Mouse (Mus musculus): ENCODE results near the gene Esr1. TPM values are rescaled to one million over a fixed set of nuclear protein-coding genes. Genes with fewer than 3 reads are reported as not detected.

The Esr1 gene
- polyA plus RNA-seq, 1 experiment from 2014 or later: 0.25 TPM

GRCm38 (mm10) chr10:4893475-4893874 is 282.1 kb downstream of the Esr1 start:
- WGBS: 52% methylated on average over 1 of the region's 1 CpGs

GRCm38 (mm10) chr10:4897789-4898188 is 286.4 kb downstream of the Esr1 start:
- WGBS: 72% methylated on average over 4 of the region's 4 CpGs
- Histone ChIP-seq H3K9ac (replicated peaks) (no peak overlapping the region), H3K4me2 (replicated peaks) (no peak overlapping the region), H3K4me1 (no peaks in the 10 kb centered on the region), H3K27me3 (no peaks in the 10 kb centered on the region), H3K9me3 (no peaks in the 10 kb centered on the region), H3K27ac (replicated peaks) (no peak overlapping the region), H3K4me3 (no peak overlapping the region), H3K36me3 (no peaks in the 10 kb centered on the region)
- ATAC-seq (replicated peaks): no peak

More at GRCm38 (mm10) chr10:4893475-4893874, 282.1 kb downstream of the Esr1 start:
- Histone ChIP-seq H3K4me1 (no peaks in the 10 kb centered on the region), H3K36me3 (no peaks in the 10 kb centered on the region), H3K27me3 (no peaks in the 10 kb centered on the region), H3K27ac (replicated peaks) (no peak overlapping the region), H3K9me3 (no peaks in the 10 kb centered on the region), H3K4me2 (replicated peaks) (no peak overlapping the region), H3K4me3 (no peak overlapping the region), H3K9ac (replicated peaks) (no peak overlapping the region)
- ATAC-seq (replicated peaks): 0 out of 2 replicates have a peak, but pooled peaks have one; percentile 41

GRCm38 (mm10) chr10:4900324-4900723 is 288.9 kb downstream of the Esr1 start:
- Histone ChIP-seq H3K4me2 (replicated peaks) (no peak overlapping the region), H3K9ac (replicated peaks) (no peak overlapping the region), H3K27me3 (no peaks in the 10 kb centered on the region), H3K9me3 (no peaks in the 10 kb centered on the region), H3K4me1 (no peaks in the 10 kb centered on the region), H3K4me3 (no peak overlapping the region), H3K36me3 (no peaks in the 10 kb centered on the region), H3K27ac (replicated peaks) (no peak overlapping the region)
- ATAC-seq (replicated peaks): no peak
- 91% methylated on average over 7 of the region's 7 CpGs for WGBS

DNA sequence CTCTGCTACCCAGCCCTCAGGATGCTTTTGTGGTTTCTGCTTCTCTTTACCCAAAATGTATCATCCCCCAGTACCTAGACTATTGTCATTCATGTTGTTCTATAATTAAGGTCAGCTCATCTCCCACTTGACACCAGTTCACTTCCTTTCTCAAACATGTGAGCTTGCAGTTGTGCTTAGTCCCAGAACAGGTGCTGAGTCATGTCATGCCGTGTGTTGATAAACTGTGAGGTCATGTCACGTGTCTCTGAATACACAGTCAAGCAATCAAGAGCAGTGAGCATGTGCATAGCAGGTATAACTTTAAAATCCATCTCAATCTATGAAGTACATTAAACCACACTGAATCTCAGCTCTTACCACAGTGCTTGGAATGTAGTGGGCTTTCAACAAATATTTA is 297.9 kb downstream of the Esr1 start:
- 93% methylated on average over 2 of the region's 2 CpGs for WGBS

DNA sequence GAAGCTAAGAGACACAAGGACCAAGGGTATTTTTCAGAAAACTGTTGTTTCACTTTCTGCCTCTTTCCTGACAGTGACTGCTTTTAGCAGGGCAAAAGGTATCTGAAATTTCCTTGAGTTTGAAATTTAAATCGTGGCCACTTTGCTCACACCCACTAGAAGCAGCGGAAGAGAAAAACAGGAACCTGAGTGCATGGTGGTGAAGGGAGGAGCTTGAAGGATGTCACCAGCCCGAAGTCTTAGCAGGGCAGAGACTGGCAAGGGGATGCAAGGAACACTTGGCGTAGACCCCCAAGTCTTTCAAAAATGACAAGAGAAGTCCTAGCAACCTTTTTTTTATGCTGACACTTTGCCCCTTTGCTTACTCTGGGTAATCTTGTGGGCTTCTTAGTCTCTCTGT is 299.1 kb downstream of the Esr1 start:
- no peak for ATAC-seq (replicated peaks)
- WGBS: 90% methylated on average over 4 of the region's 4 CpGs
- Histone ChIP-seq H3K4me2 (replicated peaks) (no peak overlapping the region), H3K4me1 (no peaks in the 10 kb centered on the region), H3K4me3 (no peak overlapping the region), H3K9ac (replicated peaks) (no peak overlapping the region), H3K27ac (replicated peaks) (no peak overlapping the region), H3K9me3 (no peaks in the 10 kb centered on the region), H3K27me3 (no peaks in the 10 kb centered on the region), H3K36me3 (no peaks in the 10 kb centered on the region)

More for the DNA sequence above, 297.9 kb downstream of the Esr1 start:
- Histone ChIP-seq H3K27ac (replicated peaks) (no peak overlapping the region), H3K36me3 (no peaks in the 10 kb centered on the region), H3K4me1 (no peaks in the 10 kb centered on the region), H3K9me3 (no peaks in the 10 kb centered on the region), H3K4me2 (replicated peaks) (no peak overlapping the region), H3K9ac (replicated peaks) (no peak overlapping the region), H3K27me3 (no peaks in the 10 kb centered on the region), H3K4me3 (no peak overlapping the region)
- ATAC-seq (replicated peaks): no peak

GRCm38 (mm10) chr10:4919046-4919445 is 307.7 kb downstream of the Esr1 start:
- no peak overlapping the region for H3K27ac ChIP-seq (replicated peaks)
- no peaks in the 10 kb centered on the region for H3K4me1 ChIP-seq
- H3K9me3 ChIP-seq: no peaks in the 10 kb centered on the region
- no peak for ATAC-seq (replicated peaks)
- H3K9ac ChIP-seq (replicated peaks): no peak overlapping the region
- H3K36me3 ChIP-seq: no peaks in the 10 kb centered on the region
- H3K4me3 ChIP-seq: no peak overlapping the region
- H3K27me3 ChIP-seq: no peaks in the 10 kb centered on the region
- no peak overlapping the region for H3K4me2 ChIP-seq (replicated peaks)
- 92% methylated on average over 4 of the region's 4 CpGs for WGBS

DNA sequence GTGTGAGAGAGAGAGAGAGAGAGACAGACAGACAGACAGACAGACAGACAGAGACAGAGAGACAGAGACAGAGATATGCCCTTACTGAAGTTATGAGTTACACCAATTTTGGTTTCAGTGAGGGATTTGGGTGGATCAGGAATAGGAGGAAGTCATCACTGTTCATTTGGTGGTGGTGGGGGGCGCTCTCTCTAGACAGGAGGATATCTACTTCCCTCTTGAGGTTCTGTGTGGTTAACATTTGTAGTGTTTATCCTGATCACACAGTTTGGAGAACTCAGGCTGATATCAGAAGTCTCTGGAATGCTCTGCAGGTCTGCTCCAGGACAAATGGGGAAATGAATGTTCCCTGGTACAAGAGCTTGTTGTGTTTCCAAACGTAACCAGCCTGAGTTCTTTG is 312.2 kb downstream of the Esr1 start:
- H3K27ac ChIP-seq (replicated peaks): no peak overlapping the region
- H3K36me3 ChIP-seq: no peaks in the 10 kb centered on the region
- ATAC-seq (replicated peaks): no peak
- H3K9ac ChIP-seq (replicated peaks): no peak overlapping the region
- no peaks in the 10 kb centered on the region for H3K27me3 ChIP-seq
- 68% methylated on average over 2 of the region's 2 CpGs for WGBS
- no peak overlapping the region for H3K4me2 ChIP-seq (replicated peaks)
- H3K9me3 ChIP-seq: no peaks in the 10 kb centered on the region
- no peaks in the 10 kb centered on the region for H3K4me1 ChIP-seq
- H3K4me3 ChIP-seq: no peak overlapping the region

GRCm38 (mm10) chr10:4924391-4924790 is 313.0 kb downstream of the Esr1 start:
- no peaks in the 10 kb centered on the region for H3K9me3 ChIP-seq
- peak; percentile 71; the same call in 1 of the 2 replicates for ATAC-seq (replicated peaks)
- H3K27ac ChIP-seq (replicated peaks): no peak overlapping the region
- no peaks in the 10 kb centered on the region for H3K36me3 ChIP-seq
- H3K27me3 ChIP-seq: no peaks in the 10 kb centered on the region
- no peak overlapping the region for H3K4me2 ChIP-seq (replicated peaks)
- no peak overlapping the region for H3K4me3 ChIP-seq
- no peak overlapping the region for H3K9ac ChIP-seq (replicated peaks)
- H3K4me1 ChIP-seq: no peaks in the 10 kb centered on the region
- 72% methylated on average over 2 of the region's 2 CpGs for WGBS

DNA sequence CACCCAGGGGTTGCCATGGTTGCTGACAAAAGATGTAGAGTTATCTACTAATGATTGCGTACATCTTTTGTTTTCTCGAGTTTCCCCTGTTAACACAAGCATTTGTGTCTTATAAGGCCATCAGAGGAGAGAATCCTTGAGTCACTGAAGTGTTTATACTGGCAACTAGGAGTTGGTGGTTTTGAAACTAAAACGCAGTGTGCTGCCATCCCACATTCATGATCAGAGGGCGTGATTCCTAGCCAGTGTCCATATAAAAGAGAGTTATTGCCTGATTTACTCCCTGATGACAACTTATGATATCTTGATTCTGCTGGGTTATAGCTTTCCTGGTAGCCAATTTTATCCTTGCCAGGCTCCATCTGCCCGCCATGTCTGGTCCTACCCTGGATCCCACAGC is 331.8 kb downstream of the Esr1 start:
- 80% methylated on average over 5 of the region's 5 CpGs for WGBS
- Histone ChIP-seq H3K4me3 (no peak overlapping the region), H3K4me1 (no peaks in the 10 kb centered on the region), H3K27ac (replicated peaks) (no peak overlapping the region), H3K36me3 (no peaks in the 10 kb centered on the region), H3K4me2 (replicated peaks) (no peak overlapping the region), H3K9me3 (no peaks in the 10 kb centered on the region), H3K9ac (replicated peaks) (no peak overlapping the region), H3K27me3 (no peaks in the 10 kb centered on the region)
- no peak for ATAC-seq (replicated peaks)

GRCm38 (mm10) chr10:4944725-4945124 is 333.3 kb downstream of the Esr1 start:
- 70% methylated on average over 2 of the region's 2 CpGs for WGBS
- Histone ChIP-seq H3K36me3 (no peaks in the 10 kb centered on the region), H3K4me1 (no peaks in the 10 kb centered on the region), H3K27ac (replicated peaks) (no peak overlapping the region), H3K4me2 (replicated peaks) (no peak overlapping the region), H3K4me3 (no peak overlapping the region), H3K9me3 (no peaks in the 10 kb centered on the region), H3K9ac (replicated peaks) (no peak overlapping the region), H3K27me3 (no peaks in the 10 kb centered on the region)
- no peak for ATAC-seq (replicated peaks)

GRCm38 (mm10) chr10:4965768-4966167 is 354.4 kb downstream of the Esr1 start:
- Histone ChIP-seq H3K27me3 (no peaks in the 10 kb centered on the region), H3K27ac (replicated peaks) (no peak overlapping the region), H3K4me2 (replicated peaks) (no peak overlapping the region), H3K9ac (replicated peaks) (no peak overlapping the region), H3K4me1 (no peaks in the 10 kb centered on the region), H3K4me3 (no peak overlapping the region), H3K36me3 (no peaks in the 10 kb centered on the region), H3K9me3 (no peaks in the 10 kb centered on the region)
- no peak for ATAC-seq (replicated peaks)
- 23% methylated on average over 1 of the region's 1 CpGs for WGBS

DNA sequence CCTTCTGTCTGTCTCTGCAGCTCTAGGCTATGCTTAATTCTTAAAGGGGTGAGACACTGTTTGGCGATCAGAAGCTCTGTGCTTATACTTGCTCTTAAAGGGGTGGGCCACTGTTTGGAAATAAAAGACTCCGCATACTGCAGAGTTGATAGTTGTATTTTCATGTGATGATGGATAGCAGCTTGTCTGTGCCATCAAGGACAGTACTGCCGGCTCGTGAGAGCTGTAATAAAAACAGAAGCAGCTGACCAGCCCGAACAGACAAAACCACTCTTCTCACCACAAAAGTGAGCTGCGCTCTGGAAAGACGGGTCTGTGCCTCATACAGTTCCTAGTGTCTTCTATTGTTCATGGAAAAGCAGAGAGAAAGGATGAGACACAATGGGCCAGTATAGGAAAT is 359.8 kb downstream of the Esr1 start:
- Histone ChIP-seq H3K27me3 (no peaks in the 10 kb centered on the region), H3K9ac (replicated peaks) (no peak overlapping the region), H3K27ac (replicated peaks) (no peak overlapping the region), H3K4me2 (replicated peaks) (no peak overlapping the region), H3K4me1 (no peaks in the 10 kb centered on the region), H3K36me3 (no peaks in the 10 kb centered on the region), H3K4me3 (no peak overlapping the region), H3K9me3 (no peaks in the 10 kb centered on the region)
- WGBS: 81% methylated on average over 7 of the region's 7 CpGs
- ATAC-seq (replicated peaks): no peak

GRCm38 (mm10) chr10:4971586-4971985 is 360.2 kb downstream of the Esr1 start:
- H3K4me2 ChIP-seq (replicated peaks): no peak overlapping the region
- no peak overlapping the region for H3K9ac ChIP-seq (replicated peaks)
- H3K4me1 ChIP-seq: no peaks in the 10 kb centered on the region
- H3K27ac ChIP-seq (replicated peaks): no peak overlapping the region
- no peak for ATAC-seq (replicated peaks)
- no peaks in the 10 kb centered on the region for H3K36me3 ChIP-seq
- H3K4me3 ChIP-seq: no peak overlapping the region
- no peaks in the 10 kb centered on the region for H3K27me3 ChIP-seq
- no peaks in the 10 kb centered on the region for H3K9me3 ChIP-seq
